Mouse (Mus musculus) hindbrain, embryonic 12.5 days (tissue): Measurements from ENCODE around the gene Bbs1. TPM values are rescaled to one million over a fixed set of nuclear protein-coding genes. Genes with fewer than 3 reads are reported as not detected.

Experiments used
- ATAC-seq: fragments of 200-750 bp; cut with Nextera tagmentation; 2 replicates; pipeline ENCODE4 v1.8.0; 2017; ENCODE audit warnings: moderate TSS enrichment; ENCODE audit not compliant: low FRiP score
- H3K27ac ChIP-seq: fragments of 300-500 bp; sonication (generic); 2 replicates; pipeline ENCODE4 v1.5.1; 2016; ENCODE audit warnings: mild to moderate bottlenecking
- H3K27me3 ChIP-seq: fragments of 300-500 bp; sonication (generic); 2 replicates; pipeline ENCODE4 v1.6.1; 2016; ENCODE audit warnings: mild to moderate bottlenecking
- H3K36me3 ChIP-seq: fragments of 300-500 bp; sonication (generic); 2 replicates; pipeline ENCODE4 v1.6.1; 2016; ENCODE audit warnings: mild to moderate bottlenecking
- H3K4me1 ChIP-seq: fragments of 300-500 bp; sonication (generic); 2 replicates; pipeline ENCODE4 v1.6.1; 2016
- H3K4me2 ChIP-seq: fragments of 300-500 bp; sonication (generic); replicated peaks from 2 replicates; pipeline ENCODE4 v1.6.1; 2016; ENCODE audit warnings: mild to moderate bottlenecking
- H3K4me3 ChIP-seq: fragments of 300-500 bp; sonication (generic); 2 replicates; pipeline ENCODE4 v1.5.1; 2016; ENCODE audit warnings: mild to moderate bottlenecking
- H3K9ac ChIP-seq: fragments of 300-500 bp; sonication (generic); 2 replicates; pipeline ENCODE4 v1.6.1; 2016; ENCODE audit warnings: mild to moderate bottlenecking, moderate library complexity
- H3K9me3 ChIP-seq: fragments of 300-500 bp; sonication (generic); replicated peaks from 2 replicates; pipeline ENCODE4 v1.6.1; 2016; ENCODE audit warnings: mild to moderate bottlenecking
- WGBS: fragments of 180-500 bp; shearing (Covaris S2); methylation state at CpG from one replicate; pipeline ENCODE4 v1.1.7; 2016; 5-methylcytosine and 5-hydroxymethylcytosine counted together
- polyA plus RNA-seq: library from polyadenylated mRNA; unstranded; fragments of >200 nt; fragmentation: Nextera tagmentation; extraction: Ambion mirVana; gene quantifications from 2 replicates; pipeline ENCODE4 v1.2.1, GENCODE M21; 2016

Bbs1 gene
- polyA plus RNA-seq, 1 experiment from 2014 or later: 7.2 TPM

GRCm38 (mm10) chr19:4847490-4847889 is 58.9 kb downstream of the Bbs1 start:
- Histone ChIP-seq H3K4me1 (no peaks in the 10 kb centered on the region), H3K9ac (no peak overlapping the region), H3K4me3 (no peak overlapping the region), H3K27ac (no peak overlapping the region), H3K36me3 (no peaks in the 10 kb centered on the region), H3K9me3 (no peaks in the 10 kb centered on the region), H3K27me3 (peaks cover 5% of the 10 kb centered on the region; the same call in 1 of the 2 replicates), H3K4me2 (no peak overlapping the region)
- ATAC-seq: no peak
- WGBS: 42% methylated on average over 7 of the region's 7 CpGs

DNA sequence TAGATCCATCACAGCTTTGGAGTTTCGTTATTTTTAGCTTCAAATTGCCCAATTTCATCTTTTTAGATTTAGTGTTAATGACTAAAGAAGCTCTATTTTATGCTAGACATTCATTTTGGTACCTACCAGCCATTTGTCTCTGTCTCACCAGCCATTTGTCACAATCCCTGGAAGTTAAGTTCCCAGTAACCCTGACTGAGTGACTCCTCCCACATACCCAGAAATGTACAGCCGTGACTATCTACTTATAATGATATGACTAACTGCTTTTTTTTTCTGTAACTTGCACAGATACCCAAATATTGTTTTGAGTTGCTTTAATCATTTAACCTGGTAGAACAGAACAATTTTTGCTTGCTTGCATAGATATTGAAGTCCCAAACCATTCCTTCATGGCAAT is 60.6 kb downstream of the Bbs1 start:
- Histone ChIP-seq H3K9me3 (no peaks in the 10 kb centered on the region), H3K4me3 (no peak overlapping the region), H3K4me1 (no peaks in the 10 kb centered on the region), H3K27me3 (peaks cover 19% of the 10 kb centered on the region), H3K4me2 (no peak overlapping the region), H3K27ac (no peak overlapping the region), H3K36me3 (no peaks in the 10 kb centered on the region), H3K9ac (no peak overlapping the region)
- ATAC-seq: no peak
- WGBS: 72% methylated on average over 2 of the region's 2 CpGs

DNA sequence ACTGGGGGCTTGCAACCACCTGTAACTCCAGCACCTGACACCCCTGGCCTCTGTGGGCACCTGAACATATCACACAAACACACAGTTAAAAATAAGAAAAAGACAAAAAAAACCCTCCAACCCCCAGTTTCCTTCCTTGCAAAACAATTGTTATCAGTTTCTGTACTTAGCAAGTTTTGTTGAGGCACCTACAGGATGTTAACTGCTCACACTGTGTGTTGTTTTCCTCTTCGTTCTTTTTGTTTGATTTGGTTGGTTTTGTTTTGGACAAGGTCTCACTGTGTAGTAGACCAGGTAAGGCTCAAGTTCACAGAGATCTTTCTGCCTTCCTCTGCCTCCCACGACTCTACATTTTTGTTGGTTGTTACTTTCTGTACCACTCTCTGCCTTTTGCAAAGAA is 63.8 kb downstream of the Bbs1 start:
- no peak for ATAC-seq

GRCm38 (mm10) chr19:4840848-4841247 is 65.6 kb downstream of the Bbs1 start:
- no peaks in the 10 kb centered on the region for H3K9me3 ChIP-seq
- peaks cover 17% of the 10 kb centered on the region for H3K4me1 ChIP-seq
- no peaks in the 10 kb centered on the region for H3K36me3 ChIP-seq
- no peak overlapping the region for H3K9ac ChIP-seq
- WGBS: 84% methylated on average over 9 of the region's 9 CpGs
- no peak overlapping the region for H3K4me2 ChIP-seq
- H3K27me3 ChIP-seq: peaks cover 28% of the 10 kb centered on the region
- no peak for ATAC-seq
- H3K4me3 ChIP-seq: no peak overlapping the region
- H3K27ac ChIP-seq: no peak overlapping the region

More for the DNA sequence above, 63.8 kb downstream of the Bbs1 start:
- no peak overlapping the region for H3K4me3 ChIP-seq
- H3K4me1 ChIP-seq: peaks cover 17% of the 10 kb centered on the region
- no peak overlapping the region for H3K27ac ChIP-seq
- peaks cover 28% of the 10 kb centered on the region for H3K27me3 ChIP-seq
- no peaks in the 10 kb centered on the region for H3K36me3 ChIP-seq
- H3K4me2 ChIP-seq: no peak overlapping the region
- no peak overlapping the region for H3K9ac ChIP-seq
- WGBS: 66% methylated on average over 2 of the region's 2 CpGs
- H3K9me3 ChIP-seq: no peaks in the 10 kb centered on the region

- H3K36me3 ChIP-seq: peaks cover under 1% of the 10 kb centered on the region; the same call in 1 of the 2 replicates
- peak within 1 kb of the TSS; percentile 72 for H3K9ac ChIP-seq
- peaks cover 28% of the 10 kb centered on the region for H3K27me3 ChIP-seq
- under 1% methylated on average over 25 of the region's 25 CpGs for WGBS
- H3K4me3 ChIP-seq: peak within 1 kb of the TSS; percentile 59
- ATAC-seq: peak; percentile 96
- peaks cover 17% of the 10 kb centered on the region for H3K4me1 ChIP-seq
- H3K27ac ChIP-seq: no peak within 1 kb of the TSS
- H3K4me2 ChIP-seq: peak within 1 kb of the TSS; percentile 95
- no peaks in the 10 kb centered on the region for H3K9me3 ChIP-seq
Measured at GRCm38 (mm10) chr19:4839149-4839548, 67.3 kb downstream of the Bbs1 start, which contains the start of the genes Ccs and Ccdc87. Ccs (minus strand) TSS chr19:4839332. Ccdc87 (plus strand) TSS chr19:4839366.

- peak; percentile 47 for ATAC-seq
- WGBS: 34% methylated on average over 10 of the region's 10 CpGs
Measured at GRCm38 (mm10) chr19:4838526-4839140, 67.8 kb downstream of the Bbs1 start.

GRCm38 (mm10) chr19:4837049-4837448 is 69.4 kb downstream of the Bbs1 start:
- Histone ChIP-seq H3K4me2 (no peak overlapping the region), H3K4me3 (no peak overlapping the region), H3K27me3 (peaks cover 26% of the 10 kb centered on the region), H3K9me3 (no peaks in the 10 kb centered on the region), H3K9ac (no peak overlapping the region), H3K4me1 (peaks cover 21% of the 10 kb centered on the region), H3K27ac (no peak overlapping the region), H3K36me3 (peaks cover 12% of the 10 kb centered on the region)
- ATAC-seq: no peak
- WGBS: 95% methylated on average over 6 of the region's 6 CpGs

More at GRCm38 (mm10) chr19:4838526-4839140, 67.8 kb downstream of the Bbs1 start:
- Histone ChIP-seq H3K4me3 (peak overlapping the region; percentile 59), H3K9me3 (no peaks in the 10 kb centered on the region), H3K4me2 (peak overlapping the region; percentile 95), H3K27ac (no peak overlapping the region), H3K4me1 (peaks cover 17% of the 10 kb centered on the region), H3K27me3 (peaks cover 28% of the 10 kb centered on the region), H3K9ac (peak overlapping the region; percentile 72), H3K36me3 (peaks cover 4% of the 10 kb centered on the region; the same call in 1 of the 2 replicates)

Other genes starting within 250 kb of the Bbs1 start
- 3.6 and 6.3 TPM in 2 replicates for gene Gm960, start 208.0 kb downstream of the Bbs1 start, polyA plus RNA-seq
- 42.8 and 43.7 TPM in 2 replicates for gene Sptbn2, start 195.5 kb downstream of the Bbs1 start, polyA plus RNA-seq
- 155 TPM in 2 replicates for gene Rbm4b, start 150.1 kb downstream of the Bbs1 start, polyA plus RNA-seq
- gene Rbm4, start 112.7 kb downstream of the Bbs1 start, polyA plus RNA-seq: 88.8 and 94.8 TPM in 2 replicates
- gene Gm21992, start 95.0 kb downstream of the Bbs1 start, polyA plus RNA-seq: 41.5 and 42.9 TPM in 2 replicates
- 96.0 and 97.9 TPM in 2 replicates for gene Rbm14, start 95.0 kb downstream of the Bbs1 start, polyA plus RNA-seq
- 42.7 and 46.4 TPM in 2 replicates for gene Ccs, start 67.3 kb downstream of the Bbs1 start, polyA plus RNA-seq
- gene Ccdc87, start 67.3 kb downstream of the Bbs1 start, polyA plus RNA-seq: 0.35 and 0.40 TPM in 2 replicates
- gene Ctsf, start 51.5 kb downstream of the Bbs1 start, polyA plus RNA-seq: 56.3 and 57.4 TPM in 2 replicates
- 2.6 and 4.2 TPM in 2 replicates for gene Actn3, start 28.7 kb downstream of the Bbs1 start, polyA plus RNA-seq
- gene Zdhhc24, start 28.0 kb downstream of the Bbs1 start, polyA plus RNA-seq: 21.1 and 21.4 TPM in 2 replicates
- 167 TPM in 2 replicates for gene Dpp3, start 21.7 kb upstream of the Bbs1 start, polyA plus RNA-seq
- gene Peli3, start 36.5 kb upstream of the Bbs1 start, polyA plus RNA-seq: 6.5 and 6.7 TPM in 2 replicates
- gene Mrpl11, start 55.5 kb upstream of the Bbs1 start, polyA plus RNA-seq: 116 and 124 TPM in 2 replicates
- 0.08 and 0.10 TPM in 2 replicates for gene Npas4, start 83.7 kb upstream of the Bbs1 start, polyA plus RNA-seq
- 5.3 and 7.2 TPM in 2 replicates for gene Slc29a2, start 117.2 kb upstream of the Bbs1 start, polyA plus RNA-seq
- 43.8 and 48.7 TPM in 2 replicates for gene B4gat1, start 132.2 kb upstream of the Bbs1 start, polyA plus RNA-seq
- gene AC124502.3, start 132.3 kb upstream of the Bbs1 start, polyA plus RNA-seq: 2.5 and 4.0 TPM in 2 replicates
- gene Brms1, start 134.7 kb upstream of the Bbs1 start, polyA plus RNA-seq: 56.9 and 61.2 TPM in 2 replicates
- 1.4 and 1.6 TPM in 2 replicates for gene Rin1, start 143.9 kb upstream of the Bbs1 start, polyA plus RNA-seq
- gene Cd248, start 161.4 kb upstream of the Bbs1 start, polyA plus RNA-seq: 32.0 and 41.9 TPM in 2 replicates
- 1.5 and 2.4 TPM in 2 replicates for gene Tmem151a, start 178.9 kb upstream of the Bbs1 start, polyA plus RNA-seq
- gene Yif1a, start 181.9 kb upstream of the Bbs1 start, polyA plus RNA-seq: 60.3 and 61.6 TPM in 2 replicates
- 213 and 216 TPM in 2 replicates for gene Cnih2, start 191.9 kb upstream of the Bbs1 start, polyA plus RNA-seq
- 239 and 242 TPM in 2 replicates for gene Rab1b, start 200.4 kb upstream of the Bbs1 start, polyA plus RNA-seq
- gene Klc2, start 211.9 kb upstream of the Bbs1 start, polyA plus RNA-seq: 56.1 and 67.3 TPM in 2 replicates